Mouse (Mus musculus): ENCODE data around the gene Gm47955. TPM values are rescaled to one million over a fixed set of nuclear protein-coding genes. Genes with fewer than 3 reads are reported as not detected.

Gene Gm47955
- polyA plus RNA-seq, 1 experiment from 2014 or later, result not detected

Other genes with a start within 250 kb of the Gm47955 start
- gene Mff, start 235.4 kb upstream of the Gm47955 start, polyA plus RNA-seq (2014; fragmentation: Nextera tagmentation; extraction: Ambion mirVana), result 288 and 298 TPM in 2 replicates
- 0.08 TPM in 1 of 2 replicates, not detected in the other for gene Tm4sf20, start 191.8 kb upstream of the Gm47955 start, polyA plus RNA-seq (2014; fragmentation: Nextera tagmentation; extraction: Ambion mirVana)
- not detected in 2 replicates for gene Gm47791, start 189.0 kb upstream of the Gm47955 start, polyA plus RNA-seq (2014; fragmentation: Nextera tagmentation; extraction: Ambion mirVana)
- gene Agfg1, start 120.8 kb upstream of the Gm47955 start, polyA plus RNA-seq (2014; fragmentation: Nextera tagmentation; extraction: Ambion mirVana), result 48.7 and 49.3 TPM in 2 replicates
- gene A030005L19Rik, start 47.0 kb upstream of the Gm47955 start, polyA plus RNA-seq (2014; fragmentation: Nextera tagmentation; extraction: Ambion mirVana), result 0.23 TPM in 1 of 2 replicates, not detected in the other
- gene A030014E15Rik, start 35.4 kb upstream of the Gm47955 start, polyA plus RNA-seq (2014; fragmentation: Nextera tagmentation; extraction: Ambion mirVana), result not detected in 2 replicates
- gene Gm6217, start 28.9 kb upstream of the Gm47955 start, polyA plus RNA-seq (2014; fragmentation: Nextera tagmentation; extraction: Ambion mirVana), result not detected in 2 replicates
- not detected in 2 replicates for gene A030003K21Rik, start 16.9 kb upstream of the Gm47955 start, polyA plus RNA-seq (2014; fragmentation: Nextera tagmentation; extraction: Ambion mirVana)
- gene Gm7544, start 4.3 kb upstream of the Gm47955 start, polyA plus RNA-seq (2014; fragmentation: Nextera tagmentation; extraction: Ambion mirVana), result not detected in 2 replicates
- not detected in 2 replicates for gene Gm47959, start 40.3 kb downstream of the Gm47955 start, polyA plus RNA-seq (2014; fragmentation: Nextera tagmentation; extraction: Ambion mirVana)
- 0.33 and 0.83 TPM in 2 replicates for gene Slc19a3, start 78.2 kb downstream of the Gm47955 start, polyA plus RNA-seq (2014; fragmentation: Nextera tagmentation; extraction: Ambion mirVana)
- gene Krtap28-10, start 82.2 kb downstream of the Gm47955 start, polyA plus RNA-seq (2014; fragmentation: Nextera tagmentation; extraction: Ambion mirVana), result not detected in 2 replicates
- not detected in 2 replicates for gene Gm47969, start 84.6 kb downstream of the Gm47955 start, polyA plus RNA-seq (2014; fragmentation: Nextera tagmentation; extraction: Ambion mirVana)
- not detected in 2 replicates for gene A030005K14Rik, start 99.1 kb downstream of the Gm47955 start, polyA plus RNA-seq (2014; fragmentation: Nextera tagmentation; extraction: Ambion mirVana)
- not detected in 2 replicates for gene Krtap28-13, start 100.6 kb downstream of the Gm47955 start, polyA plus RNA-seq (2014; fragmentation: Nextera tagmentation; extraction: Ambion mirVana)
- not detected in 2 replicates for gene Ccl20, start 156.5 kb downstream of the Gm47955 start, polyA plus RNA-seq (2014; fragmentation: Nextera tagmentation; extraction: Ambion mirVana)
- 0.40 TPM in 1 of 2 replicates, not detected in the other for gene Daw1, start 199.5 kb downstream of the Gm47955 start, polyA plus RNA-seq (2014; fragmentation: Nextera tagmentation; extraction: Ambion mirVana)